In the genomic region with DNA sequence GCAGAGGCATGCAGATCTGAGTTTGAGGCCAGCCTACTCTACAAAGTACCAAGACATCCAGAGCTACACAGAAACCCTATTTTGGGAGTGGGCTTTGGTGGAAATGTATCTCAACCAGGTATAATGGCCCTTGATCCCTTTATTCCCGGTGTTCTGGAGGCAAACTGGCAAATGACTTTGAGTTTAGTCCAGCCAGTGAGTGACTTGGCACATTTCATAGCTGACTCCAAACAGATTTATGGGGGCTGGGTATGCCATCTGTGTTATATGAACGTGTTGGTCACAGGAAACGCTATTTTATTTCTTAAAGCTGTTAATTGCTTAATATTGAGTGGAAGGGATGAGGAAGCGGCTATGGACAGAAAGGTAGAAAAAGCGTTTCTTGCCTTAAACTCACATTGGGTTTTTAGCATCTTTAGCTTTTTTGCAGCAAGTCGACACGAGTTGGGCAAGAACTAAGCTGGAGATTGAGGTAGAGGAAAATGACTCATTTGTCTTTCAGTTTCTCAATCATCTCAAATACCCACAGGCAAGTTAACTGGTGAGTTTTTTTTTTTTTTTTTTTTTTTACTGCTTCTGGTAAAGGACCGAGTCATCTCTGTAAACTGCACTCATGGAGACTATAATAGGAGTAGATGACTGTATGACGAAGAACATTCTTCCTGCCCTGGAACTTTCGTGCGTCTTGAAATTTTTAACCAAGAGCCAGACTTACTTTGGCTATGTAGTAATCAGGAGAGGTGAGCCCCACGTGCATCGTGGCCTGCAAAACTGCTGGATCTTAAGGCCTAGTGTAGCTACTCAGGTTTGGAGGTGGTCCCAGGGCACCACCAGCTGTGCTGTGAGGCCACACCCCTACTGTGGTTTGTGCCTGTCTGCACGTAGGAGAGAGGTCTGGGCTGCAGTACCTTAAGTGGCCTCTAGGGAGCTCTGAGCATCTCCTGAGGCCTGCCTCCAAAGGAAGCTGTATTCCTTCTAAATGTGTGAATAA, we compare ENCODE assay signal across 8 mouse cellular contexts. TPM values are rescaled to one million over a fixed set of nuclear protein-coding genes. Genes with fewer than 3 reads are reported as not detected.
DNase-seq lines count a peak whose midpoint lies in the region; ATAC-seq and TF ChIP-seq lines count a peak whose summit lies in the region.

No protein-coding gene starts in this region.

- H3K4me2 ChIP-seq in forebrain, embryonic 12.5 days: peak overlapping the region; percentile 79
- peak overlapping the region; percentile 62 for H3K4me2 ChIP-seq in heart, embryonic 16.5 days (ENCODE audit: low read depth, low read length)
- H3K4me2 ChIP-seq in neural tube, embryonic 14.5 days (ENCODE audit: low read depth, low read length): peak overlapping the region; percentile 67

- peak overlapping the region; percentile 89 for H3K9ac ChIP-seq in ES-Bruce4 (ENCODE audit: low read depth, poor library complexity, severe bottlenecking)
- peak overlapping the region; percentile 90 for H3K9ac ChIP-seq in forebrain, embryonic 12.5 days
- H3K9ac ChIP-seq in heart, embryonic 16.5 days (ENCODE audit: low read length): peak overlapping the region; percentile 95
- H3K9ac ChIP-seq in neural tube, embryonic 14.5 days (replicated peaks; ENCODE audit: low read depth, low read length): no peak overlapping the region; the same call in 1 of the 2 replicates

- no peaks in the 10 kb centered on the region for H3K27me3 ChIP-seq in ES-Bruce4 (ENCODE audit: control insufficient read depth, insufficient read depth, low read length, poor library complexity, severe bottlenecking)
- H3K27me3 ChIP-seq in forebrain, embryonic 12.5 days: no peaks in the 10 kb centered on the region
- H3K27me3 ChIP-seq in heart, embryonic 16.5 days (ENCODE audit: control insufficient read depth, insufficient read depth, low read length): no peaks in the 10 kb centered on the region
- no peaks in the 10 kb centered on the region for H3K27me3 ChIP-seq in neural tube, embryonic 14.5 days (ENCODE audit: control insufficient read depth, insufficient read depth, low read length)

- 28% methylated on average over 14 of the region's 14 CpGs for WGBS in forebrain, embryonic 12.5 days
- 18% methylated on average over 14 of the region's 14 CpGs for WGBS in heart, embryonic 16.5 days
- WGBS in neural tube, embryonic 14.5 days: 22% methylated on average over 14 of the region's 14 CpGs

- peak; percentile 20; the same call in 1 of the 2 replicates for ATAC-seq in forebrain, embryonic 12.5 days (ENCODE audit: low FRiP score)
- peak; percentile 16; the same call in 1 of the 2 replicates for ATAC-seq in heart, embryonic 16.5 days (replicated peaks; ENCODE audit: extremely low read depth, insufficient read depth, low FRiP score)
- no peak for ATAC-seq in neural tube, embryonic 14.5 days (ENCODE audit: low read depth)

- peaks cover 3% of the 10 kb centered on the region for H3K4me1 ChIP-seq in ES-Bruce4 (ENCODE audit: control insufficient read depth, insufficient read depth, low read length)
- peaks cover 70% of the 10 kb centered on the region for H3K4me1 ChIP-seq in forebrain, embryonic 12.5 days
- H3K4me1 ChIP-seq in heart, embryonic 16.5 days (ENCODE audit: control insufficient read depth, insufficient read depth, low read length): peaks cover 60% of the 10 kb centered on the region
- H3K4me1 ChIP-seq in neural tube, embryonic 14.5 days (ENCODE audit: control insufficient read depth, insufficient read depth, low read length): peaks cover 59% of the 10 kb centered on the region

- H3K36me3 ChIP-seq in ES-Bruce4 (ENCODE audit: control insufficient read depth, insufficient read depth, low read length, poor library complexity, severe bottlenecking): peaks cover 48% of the 10 kb centered on the region
- H3K36me3 ChIP-seq in forebrain, embryonic 12.5 days (replicated peaks): peaks cover 43% of the 10 kb centered on the region
- H3K36me3 ChIP-seq in heart, embryonic 16.5 days (ENCODE audit: control insufficient read depth, insufficient read depth): peaks cover 5% of the 10 kb centered on the region
- no peaks in the 10 kb centered on the region for H3K36me3 ChIP-seq in neural tube, embryonic 14.5 days (ENCODE audit: control insufficient read depth, insufficient read depth, low read length)

- H3K9me3 ChIP-seq in ES-Bruce4 (replicated peaks; ENCODE audit: control insufficient read depth, insufficient read depth, low read length, poor library complexity, severe bottlenecking): no peaks in the 10 kb centered on the region
- no peaks in the 10 kb centered on the region for H3K9me3 ChIP-seq in forebrain, embryonic 12.5 days
- H3K9me3 ChIP-seq in heart, embryonic 16.5 days (replicated peaks; ENCODE audit: control insufficient read depth, low read length): no peaks in the 10 kb centered on the region
- no peaks in the 10 kb centered on the region for H3K9me3 ChIP-seq in neural tube, embryonic 14.5 days (ENCODE audit: control insufficient read depth, low read length)

- DNase-seq in c-Kit-positive CD71-negative TER-119-negative erythroid progenitor cells, embryonic 14.5 days (ENCODE audit: low read depth): peak; percentile 84
- DNase-seq in kidney, postnatal 25 days: peak; percentile 87 to 90
- DNase-seq in lung, adult 18-20 months: peak; percentile 82 to 89
- DNase-seq in testis, postnatal 10 days (ENCODE audit: low spot score): peak; percentile 90

- TF ChIP-seq CTCF in ES-Bruce4 (IDR thresholded peaks at IDR 0.05; ENCODE audit: low read depth, low read length): peak; percentile 69

- peak; percentile 89 for TF ChIP-seq POLR2A in ES-Bruce4 (IDR thresholded peaks at IDR 0.05; ENCODE audit: insufficient read depth, low read length)

- peak overlapping the region; percentile 93 for H3K4me3 ChIP-seq in ES-Bruce4 (ENCODE audit: low read depth, low read length)
- peak overlapping the region; percentile 83 for H3K4me3 ChIP-seq in forebrain, embryonic 12.5 days (replicated peaks)
- H3K4me3 ChIP-seq in heart, embryonic 16.5 days (ENCODE audit: low read length): peak overlapping the region; percentile 87
- H3K4me3 ChIP-seq in neural tube, embryonic 14.5 days (ENCODE audit: low read depth, low read length): peak overlapping the region; percentile 75

- peak; percentile 90 for TF ChIP-seq EP300 in ES-Bruce4 (IDR thresholded peaks at IDR 0.05; ENCODE audit: insufficient read depth, low read depth, low read length)

- peak overlapping the region; percentile 55 for H3K27ac ChIP-seq in ES-Bruce4 (ENCODE audit: insufficient read depth, low read length)
- peak overlapping the region; percentile 38 for H3K27ac ChIP-seq in forebrain, embryonic 12.5 days
- H3K27ac ChIP-seq in heart, embryonic 16.5 days (ENCODE audit: low read length): peak overlapping the region; percentile 99
- peak overlapping the region; percentile 23; the same call in 1 of the 2 replicates for H3K27ac ChIP-seq in neural tube, embryonic 14.5 days (ENCODE audit: low read depth, low read length)

RNA-seq across cellular contexts. Expression of gene Pkm, which starts 3.2 kb away (rescaled TPM):
- 2,048 and 2,433 TPM in 2 replicates for polyA plus RNA-seq in ES-Bruce4 (2011; ENCODE audit: insufficient read depth, insufficient read length, low read depth, missing spikeins)
- polyA plus RNA-seq in forebrain, embryonic 12.5 days (2016; fragmentation: Nextera tagmentation; extraction: Ambion mirVana): 1,825 and 1,829 TPM in 2 replicates
- polyA plus RNA-seq in heart, embryonic 16.5 days (2015; fragmentation: Nextera tagmentation; extraction: Ambion mirVana): 1,977 and 2,080 TPM in 2 replicates
- polyA plus RNA-seq in neural tube, embryonic 14.5 days (2014; fragmentation: Nextera tagmentation; extraction: Ambion mirVana): 834 and 964 TPM in 2 replicates

RNA-seq across cellular contexts. Expression of gene Gramd2, which starts 20.6 kb away (rescaled TPM):
- polyA plus RNA-seq in ES-Bruce4 (2011; ENCODE audit: insufficient read depth, insufficient read length, low read depth, missing spikeins): 4.5 and 5.2 TPM in 2 replicates
- 0.40 and 0.49 TPM in 2 replicates for polyA plus RNA-seq in forebrain, embryonic 12.5 days (2016; fragmentation: Nextera tagmentation; extraction: Ambion mirVana)
- polyA plus RNA-seq in heart, embryonic 16.5 days (2015; fragmentation: Nextera tagmentation; extraction: Ambion mirVana): 0.34 and 1.6 TPM in 2 replicates
- 3.1 and 6.0 TPM in 2 replicates for polyA plus RNA-seq in neural tube, embryonic 14.5 days (2014; fragmentation: Nextera tagmentation; extraction: Ambion mirVana)

RNA-seq across cellular contexts. Expression of gene Parp6, which starts 42.2 kb away (rescaled TPM):
- 28.3 and 30.9 TPM in 2 replicates for polyA plus RNA-seq in ES-Bruce4 (2011; ENCODE audit: insufficient read depth, insufficient read length, low read depth, missing spikeins)
- polyA plus RNA-seq in forebrain, embryonic 12.5 days (2016; fragmentation: Nextera tagmentation; extraction: Ambion mirVana): 105 and 116 TPM in 2 replicates
- polyA plus RNA-seq in heart, embryonic 16.5 days (2015; fragmentation: Nextera tagmentation; extraction: Ambion mirVana): 21.1 and 24.1 TPM in 2 replicates
- polyA plus RNA-seq in neural tube, embryonic 14.5 days (2014; fragmentation: Nextera tagmentation; extraction: Ambion mirVana): 246 and 258 TPM in 2 replicates

Comparison
In these comparisons a context has a peak if more than half of its experiments do, and no peak if none do; other contexts are left out.
1. H3K27ac ChIP-seq: peak in every context shown above with its lines; median percentile 99 in heart, embryonic 16.5 days; 55 in ES-Bruce4; 38 in forebrain, embryonic 12.5 days; 23 in neural tube, embryonic 14.5 days.